Mouse (Mus musculus) heart, adult 9 months (tissue): ENCODE results near the gene Olfr15.

Experiments
- DNase-seq, 2 experiments: peaks; one replicate each; pipeline ENCODE4 v3.0.0; 2022; ENCODE audit warnings: low spot score in 2 of 2

Olfr15 gene

GRCm38 (mm10) chr16:3872216-3873047, 41.8 kb downstream of the Olfr15 start, which contains the start of gene Naa60:
Naa60 (plus strand) TSS chr16:3872375.
- peak; percentile 90 to 91 for DNase-seq

DNA sequence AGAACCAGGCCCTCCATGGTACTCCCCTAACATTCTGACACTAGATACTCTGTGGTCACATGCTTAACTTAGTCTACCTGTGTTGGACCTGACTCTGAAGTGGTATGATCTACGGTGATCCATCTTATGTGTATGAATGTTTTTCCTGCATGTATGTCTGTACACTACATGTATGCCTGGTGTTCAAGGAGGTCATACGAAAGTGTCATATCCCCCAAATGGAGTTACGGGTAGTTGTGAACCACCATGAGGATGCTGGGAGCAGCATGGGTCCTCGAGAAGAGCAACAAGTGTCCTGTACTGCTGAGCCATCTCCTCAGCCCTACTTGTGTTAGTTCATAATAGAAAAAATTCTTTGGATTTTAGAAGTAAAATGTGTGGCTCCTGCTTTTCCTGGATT, 45.7 kb downstream of the Olfr15 start:
- DNase-seq = no peak

GRCm38 (mm10) chr16:3884201-3885064, 53.8 kb downstream of the Olfr15 start, which contains the start of the genes Zfp597 and Gm20695:
Zfp597 (minus strand) TSS chr16:3884561.
Gm20695 (plus strand) TSS chr16:3884648.
- DNase-seq = peak; percentile 93 to 94

DNA sequence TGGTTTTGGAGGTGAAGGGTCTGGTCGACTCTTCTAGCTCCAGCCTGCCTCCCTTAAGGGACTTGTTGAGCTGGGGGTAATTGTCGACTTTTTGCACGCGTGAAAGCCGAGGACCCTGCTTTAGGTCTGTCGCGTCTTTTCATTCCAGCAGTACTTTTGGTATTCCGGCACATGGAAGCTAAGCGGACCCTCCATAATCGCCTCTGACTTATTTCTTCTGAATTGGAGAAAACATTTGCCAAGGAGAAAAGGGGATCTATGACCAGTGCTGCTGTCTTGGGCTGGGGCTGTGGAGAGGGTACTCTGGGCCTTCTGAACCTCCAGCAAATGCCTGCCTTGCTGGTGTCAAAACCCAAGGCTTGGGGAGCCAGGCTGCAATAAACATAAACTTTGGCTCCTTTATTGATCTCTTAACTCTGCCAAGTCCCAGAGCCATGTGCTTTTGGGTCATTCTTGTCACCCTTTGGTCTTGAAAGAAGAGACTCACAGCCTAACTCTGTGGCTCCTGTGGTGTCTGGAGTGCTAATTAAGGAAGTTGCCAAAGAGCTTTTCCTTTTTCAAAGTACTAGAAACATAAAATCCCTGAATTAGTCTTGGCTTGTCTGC, 54.5 kb downstream of the Olfr15 start:
- peak in 1 of 2 experiments; percentile 24 for DNase-seq

- DNase-seq = no peak
Observed at GRCm38 (mm10) chr16:3891621-3892295, 61.1 kb downstream of the Olfr15 start.

DNA sequence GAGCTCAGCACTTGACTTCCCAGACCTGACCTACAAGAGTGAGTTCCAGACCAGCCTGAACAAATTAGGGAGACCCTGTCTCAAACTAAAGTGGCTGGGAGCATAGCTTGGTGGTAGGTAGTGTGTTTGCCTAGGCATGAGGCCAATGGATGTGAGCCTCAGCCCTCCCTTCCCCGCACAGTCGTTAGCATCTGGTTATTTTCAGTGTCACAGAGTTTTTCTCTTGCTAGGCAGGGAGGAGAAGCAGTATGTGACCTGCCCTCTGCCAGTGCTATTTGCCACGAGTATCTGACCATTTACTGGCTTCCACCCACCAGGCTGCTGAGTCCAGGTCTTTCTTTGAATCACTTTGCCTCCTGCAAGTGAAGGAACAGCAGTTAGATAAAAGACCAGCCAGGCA, 63.1 kb downstream of the Olfr15 start:
- no peak for DNase-seq
